Mouse (Mus musculus) G1E (cell line): ENCODE results near the gene Gpc6.

Experiments
- CTCF ChIP-seq: IDR thresholded peaks from 2 replicates; pipeline ENCODE4 v1.5.1; 2012; ENCODE audit warnings: low read depth, low read length, inconsistent platforms, mixed read lengths
- GATA1 ChIP-seq: IDR thresholded peaks from 2 replicates; pipeline ENCODE4 v1.6.1; 2012; ENCODE audit warnings: borderline replicate concordance, low read length, inconsistent platforms, mixed read lengths

GRCm38 (mm10) chr14:117369331-117369866 is 444.3 kb downstream of the Gpc6 start:
- no peak for TF ChIP-seq GATA1
- TF ChIP-seq CTCF, result no peak
